Mouse (Mus musculus): ENCODE measurements around the gene Pabpn1l. TPM values are rescaled to one million over a fixed set of nuclear protein-coding genes. Genes with fewer than 3 reads are reported as not detected.
A peak's percentile ranks its signal among the peaks of the same experiment; 100 is the strongest.
"Not testable (repeated sequence)": the region's sequence is repeated elsewhere in the genome, so short reads cannot be mapped to it uniquely, and the experiment has no call there.

Pabpn1l gene
- polyA plus RNA-seq, 1 experiment from 2014 or later, result not detected

GRCm38 (mm10) chr8:122644175-122644954 is 21.8 kb upstream of the Pabpn1l start:
- H3K9ac ChIP-seq, result no peak overlapping the region
- no peak for ATAC-seq (ENCODE audit: insufficient number of reproducible peaks, insufficient read depth, low FRiP score, low TSS enrichment)
- no peak overlapping the region for H3K4me3 ChIP-seq
- H3K27ac ChIP-seq, result no peak overlapping the region
- no peaks in the 10 kb centered on the region for H3K9me3 ChIP-seq
- no peaks in the 10 kb centered on the region for H3K27me3 ChIP-seq
- no peak overlapping the region for H3K4me2 ChIP-seq (replicated peaks)
- H3K36me3 ChIP-seq, result no peaks in the 10 kb centered on the region; the same call in 1 of the 2 replicates
- 70% methylated on average over 6 of the region's 6 CpGs for WGBS
- H3K4me1 ChIP-seq, result peaks cover 28% of the 10 kb centered on the region

GRCm38 (mm10) chr8:122642071-122642470 is 19.5 kb upstream of the Pabpn1l start:
- no peaks in the 10 kb centered on the region for H3K9me3 ChIP-seq
- H3K27ac ChIP-seq, result no peak overlapping the region
- no peak overlapping the region for H3K4me2 ChIP-seq (replicated peaks)
- no peaks in the 10 kb centered on the region for H3K27me3 ChIP-seq
- H3K4me3 ChIP-seq, result no peak overlapping the region
- peaks cover 27% of the 10 kb centered on the region for H3K4me1 ChIP-seq
- ATAC-seq (ENCODE audit: insufficient number of reproducible peaks, insufficient read depth, low FRiP score, low TSS enrichment), result no peak
- H3K9ac ChIP-seq, result no peak overlapping the region
- no peaks in the 10 kb centered on the region; the same call in 1 of the 2 replicates for H3K36me3 ChIP-seq
- WGBS, result 64% methylated on average over 9 of the region's 9 CpGs

GRCm38 (mm10) chr8:122641406-122641805 is 18.9 kb upstream of the Pabpn1l start:
- no peak overlapping the region for H3K4me2 ChIP-seq (replicated peaks)
- no peaks in the 10 kb centered on the region for H3K27me3 ChIP-seq
- 62% methylated on average over 15 of the region's 15 CpGs for WGBS
- H3K36me3 ChIP-seq, result no peaks in the 10 kb centered on the region; the same call in 1 of the 2 replicates
- H3K27ac ChIP-seq, result no peak overlapping the region
- no peak for ATAC-seq (ENCODE audit: insufficient number of reproducible peaks, insufficient read depth, low FRiP score, low TSS enrichment)
- H3K9ac ChIP-seq, result no peak overlapping the region
- no peak overlapping the region for H3K4me3 ChIP-seq
- no peaks in the 10 kb centered on the region for H3K9me3 ChIP-seq
- H3K4me1 ChIP-seq, result peaks cover 31% of the 10 kb centered on the region

- 80% methylated on average over 4 of the region's 4 CpGs for WGBS
- Histone ChIP-seq H3K36me3 (no peaks in the 10 kb centered on the region; the same call in 1 of the 2 replicates), H3K4me2 (replicated peaks) (no peak overlapping the region), H3K9ac (no peak overlapping the region), H3K27me3 (no peaks in the 10 kb centered on the region), H3K9me3 (no peaks in the 10 kb centered on the region), H3K4me3 (no peak overlapping the region), H3K27ac (no peak overlapping the region), H3K4me1 (peaks cover 37% of the 10 kb centered on the region)
- ATAC-seq (ENCODE audit: insufficient number of reproducible peaks, insufficient read depth, low FRiP score, low TSS enrichment), result no peak
Observed at GRCm38 (mm10) chr8:122640825-122641224, 18.3 kb upstream of the Pabpn1l start.

GRCm38 (mm10) chr8:122639521-122640248 is 17.1 kb upstream of the Pabpn1l start:
- WGBS, result 23% methylated on average over 16 of the region's 16 CpGs
- Histone ChIP-seq H3K27ac (peak overlapping the region; percentile 67), H3K9me3 (no peaks in the 10 kb centered on the region), H3K36me3 (no peaks in the 10 kb centered on the region; the same call in 1 of the 2 replicates), H3K4me2 (replicated peaks) (peak overlapping the region; percentile 21), H3K27me3 (no peaks in the 10 kb centered on the region), H3K4me3 (no peak overlapping the region), H3K4me1 (peaks cover 38% of the 10 kb centered on the region), H3K9ac (no peak overlapping the region)
- no peak for ATAC-seq (ENCODE audit: insufficient number of reproducible peaks, insufficient read depth, low FRiP score, low TSS enrichment)

- H3K4me2 ChIP-seq (replicated peaks), result no peak overlapping the region
- H3K9ac ChIP-seq, result no peak overlapping the region
- H3K9me3 ChIP-seq, result no peaks in the 10 kb centered on the region
- WGBS, result 68% methylated on average over 16 of the region's 16 CpGs
- peaks cover 38% of the 10 kb centered on the region for H3K4me1 ChIP-seq
- H3K27ac ChIP-seq, result no peak overlapping the region
- H3K4me3 ChIP-seq, result no peak overlapping the region
- no peaks in the 10 kb centered on the region for H3K27me3 ChIP-seq
- no peaks in the 10 kb centered on the region; the same call in 1 of the 2 replicates for H3K36me3 ChIP-seq
- no peak for ATAC-seq (ENCODE audit: insufficient number of reproducible peaks, insufficient read depth, low FRiP score, low TSS enrichment)
Observed at GRCm38 (mm10) chr8:122638601-122639000, 16.1 kb upstream of the Pabpn1l start.

GRCm38 (mm10) chr8:122637230-122637629 is 14.7 kb upstream of the Pabpn1l start:
- Histone ChIP-seq H3K9me3 (no peaks in the 10 kb centered on the region), H3K4me1 (peaks cover 38% of the 10 kb centered on the region), H3K4me3 (no peak overlapping the region), H3K27ac (no peak overlapping the region), H3K4me2 (replicated peaks) (no peak overlapping the region), H3K9ac (no peak overlapping the region), H3K27me3 (no peaks in the 10 kb centered on the region), H3K36me3 (no peaks in the 10 kb centered on the region)
- no peak for ATAC-seq (ENCODE audit: insufficient number of reproducible peaks, insufficient read depth, low FRiP score, low TSS enrichment)
- 87% methylated on average over 9 of the region's 9 CpGs for WGBS

- H3K9me3 ChIP-seq, result no peaks in the 10 kb centered on the region
- no peak overlapping the region for H3K9ac ChIP-seq
- no peak overlapping the region for H3K27ac ChIP-seq
- no peaks in the 10 kb centered on the region for H3K27me3 ChIP-seq
- ATAC-seq (ENCODE audit: insufficient number of reproducible peaks, insufficient read depth, low FRiP score, low TSS enrichment), result no peak
- H3K4me3 ChIP-seq, result no peak overlapping the region
- H3K36me3 ChIP-seq, result no peaks in the 10 kb centered on the region
- peaks cover 36% of the 10 kb centered on the region for H3K4me1 ChIP-seq
- 61% methylated on average over 9 of the region's 9 CpGs for WGBS
- no peak overlapping the region for H3K4me2 ChIP-seq (replicated peaks)
Observed at GRCm38 (mm10) chr8:122636803-122637175, 14.2 kb upstream of the Pabpn1l start.

- Histone ChIP-seq H3K4me1 (peaks cover 36% of the 10 kb centered on the region), H3K9me3 (no peaks in the 10 kb centered on the region), H3K27me3 (no peaks in the 10 kb centered on the region), H3K4me2 (replicated peaks) (no peak overlapping the region), H3K36me3 (no peaks in the 10 kb centered on the region), H3K4me3 (no peak overlapping the region), H3K9ac (no peak overlapping the region), H3K27ac (0 out of 2 replicates have a peak overlapping the region, but pooled peaks have one; percentile 3)
- ATAC-seq (ENCODE audit: insufficient number of reproducible peaks, insufficient read depth, low FRiP score, low TSS enrichment), result no peak
- WGBS, result 64% methylated on average over 14 of the region's 14 CpGs
Observed at GRCm38 (mm10) chr8:122635878-122636802, 13.6 kb upstream of the Pabpn1l start.

- H3K9me3 ChIP-seq, result no peaks in the 10 kb centered on the region
- no peak overlapping the region for H3K9ac ChIP-seq
- 0 out of 2 replicates have a peak, but pooled peaks cover 8% of the 10 kb centered on the region for H3K27me3 ChIP-seq
- no peak for ATAC-seq (ENCODE audit: insufficient number of reproducible peaks, insufficient read depth, low FRiP score, low TSS enrichment)
- H3K4me1 ChIP-seq, result peaks cover 19% of the 10 kb centered on the region; the same call in 1 of the 2 replicates
- no peak overlapping the region for H3K4me3 ChIP-seq
- H3K36me3 ChIP-seq, result no peaks in the 10 kb centered on the region
- H3K27ac ChIP-seq, result no peak overlapping the region
- 92% methylated on average over 14 of the region's 14 CpGs for WGBS
- no peak overlapping the region for H3K4me2 ChIP-seq (replicated peaks)
Observed at GRCm38 (mm10) chr8:122633205-122633604, 10.7 kb upstream of the Pabpn1l start.

GRCm38 (mm10) chr8:122632134-122632533 is 9.6 kb upstream of the Pabpn1l start:
- 73% methylated on average over 3 of the region's 3 CpGs for WGBS
- H3K9me3 ChIP-seq; H3K9ac ChIP-seq; H3K4me2 ChIP-seq (replicated peaks); H3K27ac ChIP-seq; ATAC-seq (ENCODE audit: insufficient number of reproducible peaks, insufficient read depth, low FRiP score, low TSS enrichment); H3K36me3 ChIP-seq; H3K4me3 ChIP-seq: not testable (repeated sequence)
- peaks cover 11% of the 10 kb centered on the region; the same call in 1 of the 2 replicates for H3K27me3 ChIP-seq
- H3K4me1 ChIP-seq, result peaks cover 19% of the 10 kb centered on the region; the same call in 1 of the 2 replicates

Data from embryonic facial prominence, embryonic 12.5 days (tissue).